Mouse (Mus musculus) hindbrain, embryonic 14.5 days (tissue): ENCODE measurements at regions not wholly inside any gene's neighbourhood (a gene's known extent, or its start where the extent isn't known, plus 50 kb on each side); places are given as distances from the start of the nearest gene placed in this dataset.

ENCODE experiments used
- ATAC-seq: fragments of 200-750 bp; cut with Nextera tagmentation; 2 replicates; pipeline ENCODE4 v1.8.0; 2017; ENCODE audit warnings: moderate number of reproducible peaks, mild to moderate bottlenecking, moderate TSS enrichment, moderate library complexity; ENCODE audit not compliant: low FRiP score
- DNase-seq: peaks from one replicate; pipeline ENCODE4 v3.0.0-alpha.2; 2015; ENCODE audit warnings: low spot score
- H3K27ac ChIP-seq: fragments of 300-500 bp; sonication (generic); 2 replicates; pipeline ENCODE4 v1.5.1; 2014; ENCODE audit warnings: mild to moderate bottlenecking, moderate library complexity
- H3K27me3 ChIP-seq: fragments of 300-500 bp; sonication (generic); 2 replicates; pipeline ENCODE4 v1.6.1; 2014; ENCODE audit warnings: mild to moderate bottlenecking, low read length, mixed read lengths; ENCODE audit not compliant: control insufficient read depth, insufficient read depth
- H3K36me3 ChIP-seq: fragments of 300-500 bp; sonication (generic); replicated peaks from 2 replicates; pipeline ENCODE4 v1.6.1; 2014; ENCODE audit not compliant: control insufficient read depth, insufficient read depth
- H3K4me1 ChIP-seq: fragments of 300-500 bp; sonication (generic); replicated peaks from 2 replicates; pipeline ENCODE4 v1.6.1; 2014; ENCODE audit warnings: antibody characterized with exemption, low read length, mixed read lengths; ENCODE audit not compliant: control insufficient read depth, insufficient read depth
- H3K4me2 ChIP-seq: fragments of 300-500 bp; sonication (generic); replicated peaks from 2 replicates; pipeline ENCODE4 v1.6.1; 2014; ENCODE audit warnings: mild to moderate bottlenecking, moderate library complexity
- H3K4me3 ChIP-seq: fragments of 300-500 bp; sonication (generic); replicated peaks from 2 replicates; pipeline ENCODE4 v1.5.1; 2014; ENCODE audit warnings: mild to moderate bottlenecking, low read length
- H3K9ac ChIP-seq: fragments of 300-500 bp; sonication (generic); 2 replicates; pipeline ENCODE4 v1.6.1; 2014
- H3K9me3 ChIP-seq: fragments of 300-500 bp; sonication (generic); 2 replicates; pipeline ENCODE4 v1.6.1; 2016; ENCODE audit warnings: low read length; ENCODE audit not compliant: control insufficient read depth
- WGBS: fragments of 180-500 bp; shearing (Covaris S2); extraction: QIAGEN DNeasy Blood & Tissue Kit; methylation state at CpG from one replicate; pipeline ENCODE4 v1.1.7; 2014; 5-methylcytosine and 5-hydroxymethylcytosine counted together

- DNase-seq (no peak), ATAC-seq (no peak)
- H3K4me2 ChIP-seq: no peak overlapping the region
- no peak overlapping the region for H3K9ac ChIP-seq
- H3K27ac ChIP-seq: no peak overlapping the region
- H3K36me3 ChIP-seq: no peaks in the 10 kb centered on the region
- H3K4me1 ChIP-seq: 0 out of 2 replicates have a peak, but pooled peaks cover 7% of the 10 kb centered on the region
- no peaks in the 10 kb centered on the region for H3K9me3 ChIP-seq
- H3K27me3 ChIP-seq: no peaks in the 10 kb centered on the region
- WGBS: 39% methylated on average over 10 of the region's 10 CpGs
- H3K4me3 ChIP-seq: no peak overlapping the region
Measured at GRCm38 (mm10) chr7:36973654-36974320, 275.9 kb downstream of the Tshz3 start.

GRCm38 (mm10) chr7:36974573-36974972, 276.7 kb downstream of the Tshz3 start:
- H3K4me3 ChIP-seq: no peak overlapping the region
- DNase-seq (no peak), ATAC-seq (no peak)
- 49% methylated on average over 4 of the region's 4 CpGs for WGBS
- no peaks in the 10 kb centered on the region for H3K9me3 ChIP-seq
- no peak overlapping the region for H3K4me2 ChIP-seq
- H3K27ac ChIP-seq: no peak overlapping the region
- H3K27me3 ChIP-seq: no peaks in the 10 kb centered on the region
- no peak overlapping the region for H3K9ac ChIP-seq
- no peaks in the 10 kb centered on the region for H3K36me3 ChIP-seq
- H3K4me1 ChIP-seq: 0 out of 2 replicates have a peak, but pooled peaks cover 7% of the 10 kb centered on the region

- Histone ChIP-seq H3K36me3 (no peaks in the 10 kb centered on the region), H3K9ac (no peak overlapping the region), H3K4me1 (0 out of 2 replicates have a peak, but pooled peaks cover 7% of the 10 kb centered on the region), H3K9me3 (no peaks in the 10 kb centered on the region), H3K4me3 (no peak overlapping the region), H3K4me2 (no peak overlapping the region), H3K27ac (no peak overlapping the region), H3K27me3 (no peaks in the 10 kb centered on the region)
- WGBS: 13% methylated on average over 5 of the region's 5 CpGs
- ATAC-seq: peak; percentile 35; the same call in 1 of the 2 replicates
- DNase-seq: no peak
Measured at GRCm38 (mm10) chr7:36975475-36975874, 277.6 kb downstream of the Tshz3 start.

- Histone ChIP-seq H3K4me3 (no peak overlapping the region), H3K9ac (no peak overlapping the region), H3K4me2 (no peak overlapping the region), H3K27ac (peak overlapping the region; percentile 43; the same call in 1 of the 2 replicates), H3K9me3 (no peaks in the 10 kb centered on the region), H3K4me1 (no peaks in the 10 kb centered on the region), H3K36me3 (no peaks in the 10 kb centered on the region), H3K27me3 (no peaks in the 10 kb centered on the region)
- 52% methylated on average over 12 of the region's 12 CpGs for WGBS
- peak; percentile 22; the same call in 1 of the 2 replicates for ATAC-seq
- DNase-seq: no peak
Measured at GRCm38 (mm10) chr7:36977819-36978218, 279.9 kb downstream of the Tshz3 start.

GRCm38 (mm10) chr7:36989380-36989779, 291.5 kb downstream of the Tshz3 start:
- 76% methylated on average over 1 of the region's 1 CpGs for whole genome bisulfite sequencing
- Histone ChIP-seq H3K4me3 (no peak overlapping the region), H3K9ac (no peak overlapping the region), H3K27ac (no peak overlapping the region), H3K9me3 (0 out of 2 replicates have a peak, but pooled peaks cover 7% of the 10 kb centered on the region), H3K36me3 (no peaks in the 10 kb centered on the region), H3K4me2 (no peak overlapping the region), H3K4me1 (no peaks in the 10 kb centered on the region), H3K27me3 (no peaks in the 10 kb centered on the region)
- ATAC-seq (no peak), DNase-seq (no peak)

- H3K4me3 ChIP-seq: no peak overlapping the region
- H3K27ac ChIP-seq: no peak overlapping the region
- no peak overlapping the region for H3K9ac ChIP-seq
- no peaks in the 10 kb centered on the region for H3K27me3 ChIP-seq
- no peak for DNase-seq
- no peak overlapping the region for H3K4me2 ChIP-seq
- H3K36me3 ChIP-seq: no peaks in the 10 kb centered on the region
- no peak for ATAC-seq
- 90% methylated on average over 5 of the region's 5 CpGs for WGBS
- H3K4me1 ChIP-seq: no peaks in the 10 kb centered on the region
- no peaks in the 10 kb centered on the region for H3K9me3 ChIP-seq
Measured at GRCm38 (mm10) chr7:37004601-37005000, 306.7 kb downstream of the Tshz3 start.

- no peak overlapping the region for H3K9ac ChIP-seq
Measured at GRCm38 (mm10) chr7:37005701-37006100, 307.8 kb downstream of the Tshz3 start.

GRCm38 (mm10) chr7:37006921-37007320, 309.0 kb downstream of the Tshz3 start:
- H3K9ac ChIP-seq: no peak overlapping the region
- H3K4me2 ChIP-seq: no peak overlapping the region
- DNase-seq: no peak
- no peaks in the 10 kb centered on the region for H3K4me1 ChIP-seq
- no peaks in the 10 kb centered on the region for H3K9me3 ChIP-seq
- no peak overlapping the region for H3K27ac ChIP-seq
- no peak for ATAC-seq
- H3K27me3 ChIP-seq: no peaks in the 10 kb centered on the region
- no peaks in the 10 kb centered on the region for H3K36me3 ChIP-seq
- no peak overlapping the region for H3K4me3 ChIP-seq
- WGBS: 67% methylated on average over 10 of the region's 10 CpGs

More at GRCm38 (mm10) chr7:37005701-37006100, 307.8 kb downstream of the Tshz3 start:
- ATAC-seq (no peak), DNase-seq (no peak)
- Histone ChIP-seq H3K4me2 (no peak overlapping the region), H3K27ac (no peak overlapping the region), H3K4me3 (no peak overlapping the region), H3K9me3 (no peaks in the 10 kb centered on the region), H3K36me3 (no peaks in the 10 kb centered on the region), H3K4me1 (no peaks in the 10 kb centered on the region), H3K27me3 (no peaks in the 10 kb centered on the region)
- WGBS: 96% methylated on average over 2 of the region's 2 CpGs

- H3K4me2 ChIP-seq: no peak overlapping the region
- no peak overlapping the region for H3K27ac ChIP-seq
- H3K36me3 ChIP-seq: no peaks in the 10 kb centered on the region
- ATAC-seq (no peak), DNase-seq (no peak)
- no peaks in the 10 kb centered on the region for H3K9me3 ChIP-seq
- no peaks in the 10 kb centered on the region for H3K27me3 ChIP-seq
- H3K4me3 ChIP-seq: no peak overlapping the region
- H3K9ac ChIP-seq: no peak overlapping the region
- H3K4me1 ChIP-seq: no peaks in the 10 kb centered on the region
- 80% methylated on average over 6 of the region's 6 CpGs for WGBS
Measured at GRCm38 (mm10) chr7:37011180-37011754, 313.3 kb downstream of the Tshz3 start.
